Mouse (Mus musculus) activated CD4-positive, CD25-positive, alpha-beta regulatory T cell (primary cell): ENCODE data around the gene Gm5890. TPM values are rescaled to one million over a fixed set of nuclear protein-coding genes. Genes with fewer than 3 reads are reported as not detected.

Experiments
- polyA plus RNA-seq, 2 experiments: library from polyadenylated mRNA; unstranded; fragments of 100-300 nt; shearing (Covaris generic); gene quantifications; one replicate each; pipeline ENCODE4 v1.2.1; 2017

The Gm5890 gene
- under 1 TPM in 1 of 2 experiments, not detected in 1; 0.36 TPM for polyA plus RNA-seq

GRCm38 (mm10) chr7:20262734-20263133 is at the start of gene Gm5890:
Gene Gm5890, minus strand, starts transcription at chr7:20262834.

GRCm38 (mm10) chr7:20233728-20234127 is 28.9 kb downstream of the Gm5890 start, which contains the start of gene Gm4498:
Gene Gm4498, minus strand, starts transcription at chr7:20233828.

Other genes with a start within 250 kb of the Gm5890 start
- gene Vmn1r91, start 163.2 kb downstream of the Gm5890 start, polyA plus RNA-seq = under 1 TPM; 0.11 to 0.22 TPM
- not detected for gene Gm16442, start 140.3 kb downstream of the Gm5890 start, polyA plus RNA-seq
- not detected for gene Vmn1r93, start 123.7 kb downstream of the Gm5890 start, polyA plus RNA-seq
- gene Vmn1r94, start 94.5 kb downstream of the Gm5890 start, polyA plus RNA-seq = not detected
- not detected for gene Vmn1r95, start 69.1 kb downstream of the Gm5890 start, polyA plus RNA-seq
- gene Gm6164, start 57.2 kb downstream of the Gm5890 start, polyA plus RNA-seq = not detected
- gene Gm4498, start 29.0 kb downstream of the Gm5890 start, polyA plus RNA-seq = not detected
- not detected for gene Gm4133, start 71.2 kb upstream of the Gm5890 start, polyA plus RNA-seq
- gene Gm5728, start 112.6 kb upstream of the Gm5890 start, polyA plus RNA-seq = not detected
- gene Vmn1r100, start 155.1 kb upstream of the Gm5890 start, polyA plus RNA-seq = not detected
- not detected for gene Vmn1r101, start 179.8 kb upstream of the Gm5890 start, polyA plus RNA-seq
- not detected for gene Gm10670, start 212.1 kb upstream of the Gm5890 start, polyA plus RNA-seq
- not detected for gene Vmn1r103, start 247.7 kb upstream of the Gm5890 start, polyA plus RNA-seq